Mouse (Mus musculus) CD4-positive, CD25-positive, alpha-beta regulatory T cell, adult 2 months (primary cell): ENCODE measurements around the gene Akt3.

Experiments used
- DNase-seq: peaks from one replicate; pipeline ENCODE4 v3.0.0-alpha.2; 2012; ENCODE audit warnings: low read depth, low spot score

Akt3 gene

GRCm38 (mm10) chr1:177258034-177258342 lies at the start of gene Akt3:
Akt3 (minus strand) TSS chr1:177258203.
- no peak for DNase-seq

- DNase-seq, result no peak
These were observed 49.5 kb upstream of the Akt3 start for GRCm38 (mm10) chr1:177307549-177307948.

- no peak for DNase-seq
These were observed 40.2 kb upstream of the Akt3 start for GRCm38 (mm10) chr1:177298231-177298630.

GRCm38 (mm10) chr1:177286764-177287163 lies 28.8 kb upstream of the Akt3 start:
- no peak for DNase-seq

- no peak for DNase-seq
These were observed 23.9 kb upstream of the Akt3 start for GRCm38 (mm10) chr1:177281925-177282324.

- DNase-seq, result no peak
These were observed 19.4 kb upstream of the Akt3 start for GRCm38 (mm10) chr1:177277361-177277760.

- no peak for DNase-seq
These were observed 9.6 kb upstream of the Akt3 start for GRCm38 (mm10) chr1:177267645-177268044.

GRCm38 (mm10) chr1:177262926-177263325 lies 4.9 kb upstream of the Akt3 start:
- DNase-seq, result no peak

- peak; percentile 13 for DNase-seq
These were observed 2.8 kb upstream of the Akt3 start for GRCm38 (mm10) chr1:177260796-177261195.

- DNase-seq, result peak; percentile 26
These were observed 1.1 kb upstream of the Akt3 start for GRCm38 (mm10) chr1:177259038-177259600.

- DNase-seq, result peak; percentile 86
These were observed 487 bp upstream of the Akt3 start for GRCm38 (mm10) chr1:177258343-177259037.

GRCm38 (mm10) chr1:177257178-177258033 lies 597 bp downstream of the Akt3 start:
- DNase-seq, result peak; percentile 87

GRCm38 (mm10) chr1:177248638-177249037 lies 9.4 kb downstream of the Akt3 start:
- peak; percentile 37 for DNase-seq

GRCm38 (mm10) chr1:177238368-177238767 lies 19.6 kb downstream of the Akt3 start:
- no peak for DNase-seq

GRCm38 (mm10) chr1:177236695-177237094 lies 21.3 kb downstream of the Akt3 start:
- no peak for DNase-seq

- DNase-seq, result no peak
These were observed 21.8 kb downstream of the Akt3 start for GRCm38 (mm10) chr1:177236249-177236648.

GRCm38 (mm10) chr1:177234462-177234861 lies 23.5 kb downstream of the Akt3 start:
- DNase-seq, result no peak

- DNase-seq, result no peak
These were observed 26.9 kb downstream of the Akt3 start for GRCm38 (mm10) chr1:177231122-177231521.

GRCm38 (mm10) chr1:177198978-177199377 lies 59.0 kb downstream of the Akt3 start:
- no peak for DNase-seq

- DNase-seq, result peak; percentile 21
These were observed 62.8 kb downstream of the Akt3 start for GRCm38 (mm10) chr1:177195224-177195623.

GRCm38 (mm10) chr1:177194324-177194723 lies 63.7 kb downstream of the Akt3 start:
- DNase-seq, result no peak

GRCm38 (mm10) chr1:177191623-177192022 lies 66.4 kb downstream of the Akt3 start:
- no peak for DNase-seq

- DNase-seq, result no peak
These were observed 67.6 kb downstream of the Akt3 start for GRCm38 (mm10) chr1:177190358-177190757.
